Mouse (Mus musculus) liver, embryonic 13.5 days (tissue): ENCODE measurements at regions not wholly inside any gene's neighbourhood (a gene's known extent, or its start where the extent isn't known, plus 50 kb on each side); places are given as distances from the start of the nearest gene placed in this dataset.

ENCODE experiments used
- ATAC-seq: fragments of 200-750 bp; cut with Nextera tagmentation; 2 replicates; pipeline ENCODE4 v1.8.0; 2017; ENCODE audit warnings: low read depth, mild to moderate bottlenecking, moderate number of reproducible peaks, moderate library complexity
- DNase-seq: peaks from one replicate; pipeline ENCODE4 v3.0.0; 2022
- H3K27ac ChIP-seq: fragments of 300-500 bp; sonication (generic); 2 replicates; pipeline ENCODE4 v1.5.1; 2015; ENCODE audit warnings: moderate library complexity, mild to moderate bottlenecking, inconsistent platforms
- H3K27me3 ChIP-seq: fragments of 300-500 bp; sonication (generic); 2 replicates; pipeline ENCODE4 v1.6.1; 2015; ENCODE audit warnings: mild to moderate bottlenecking, inconsistent platforms
- H3K36me3 ChIP-seq: fragments of 300-500 bp; sonication (generic); 2 replicates; pipeline ENCODE4 v1.6.1; 2015; ENCODE audit warnings: mild to moderate bottlenecking, inconsistent platforms
- H3K4me1 ChIP-seq: fragments of 300-500 bp; sonication (generic); replicated peaks from 2 replicates; pipeline ENCODE4 v1.6.1; 2015; ENCODE audit warnings: inconsistent platforms
- H3K4me2 ChIP-seq: fragments of 300-500 bp; sonication (generic); 2 replicates; pipeline ENCODE4 v1.6.1; 2015; ENCODE audit warnings: inconsistent platforms, mild to moderate bottlenecking, moderate library complexity
- H3K4me3 ChIP-seq: fragments of 300-500 bp; sonication (generic); replicated peaks from 2 replicates; pipeline ENCODE4 v1.5.1; 2015; ENCODE audit warnings: mild to moderate bottlenecking, inconsistent platforms
- H3K9ac ChIP-seq: fragments of 300-500 bp; sonication (generic); 2 replicates; pipeline ENCODE4 v1.6.1; 2015; ENCODE audit warnings: mild to moderate bottlenecking, inconsistent platforms
- H3K9me3 ChIP-seq: fragments of 300-500 bp; sonication (generic); replicated peaks from 2 replicates; pipeline ENCODE4 v1.6.1; 2016; ENCODE audit warnings: inconsistent platforms
- WGBS: fragments of 180-500 bp; shearing (Covaris S2); methylation state at CpG from one replicate; pipeline ENCODE4 v1.1.7; 2015; ENCODE audit not compliant: insufficient replicate concordance; 5-methylcytosine and 5-hydroxymethylcytosine counted together

GRCm38 (mm10) chr1:169313241-169313640 is 218.0 kb downstream of the Nuf2 start:
- 72% methylated on average over 8 of the region's 8 CpGs for WGBS

GRCm38 (mm10) chr1:169283440-169283839 is 247.8 kb downstream of the Nuf2 start:
- H3K9ac ChIP-seq: no peak overlapping the region
- no peaks in the 10 kb centered on the region for H3K9me3 ChIP-seq
- no peak for ATAC-seq
- H3K27ac ChIP-seq: no peak overlapping the region
- H3K27me3 ChIP-seq: no peaks in the 10 kb centered on the region
- H3K36me3 ChIP-seq: no peaks in the 10 kb centered on the region
- no peaks in the 10 kb centered on the region for H3K4me1 ChIP-seq
- no peak for DNase-seq
- WGBS: 83% methylated on average over 5 of the region's 5 CpGs
- no peak overlapping the region for H3K4me2 ChIP-seq
- no peak overlapping the region for H3K4me3 ChIP-seq

More at GRCm38 (mm10) chr1:169313241-169313640, 218.0 kb downstream of the Nuf2 start:
- Histone ChIP-seq H3K27ac (no peak overlapping the region), H3K4me3 (no peak overlapping the region), H3K9me3 (no peaks in the 10 kb centered on the region), H3K36me3 (no peaks in the 10 kb centered on the region), H3K4me1 (no peaks in the 10 kb centered on the region), H3K4me2 (no peak overlapping the region), H3K27me3 (no peaks in the 10 kb centered on the region), H3K9ac (no peak overlapping the region)
- ATAC-seq (no peak), DNase-seq (no peak)

GRCm38 (mm10) chr1:169270750-169271149 is 260.5 kb downstream of the Nuf2 start:
- ATAC-seq: no peak
- 48% methylated on average over 4 of the region's 4 CpGs for WGBS
- Histone ChIP-seq H3K4me2 (no peak overlapping the region), H3K9ac (no peak overlapping the region), H3K4me3 (no peak overlapping the region), H3K4me1 (no peaks in the 10 kb centered on the region), H3K27me3 (no peaks in the 10 kb centered on the region), H3K27ac (no peak overlapping the region), H3K9me3 (no peaks in the 10 kb centered on the region), H3K36me3 (no peaks in the 10 kb centered on the region)
- DNase-seq: no peak

GRCm38 (mm10) chr1:169263984-169264660 is 267.1 kb downstream of the Nuf2 start:
- H3K9ac ChIP-seq: no peak overlapping the region
- WGBS: 51% methylated on average over 5 of the region's 5 CpGs
- H3K4me1 ChIP-seq: no peaks in the 10 kb centered on the region

GRCm38 (mm10) chr1:169254250-169254937 is 276.9 kb downstream of the Nuf2 start:
- no peak for ATAC-seq
- WGBS: 41% methylated on average over 7 of the region's 7 CpGs
- Histone ChIP-seq H3K4me2 (no peak overlapping the region), H3K4me1 (no peaks in the 10 kb centered on the region), H3K9ac (no peak overlapping the region), H3K27ac (no peak overlapping the region), H3K36me3 (no peaks in the 10 kb centered on the region), H3K27me3 (no peaks in the 10 kb centered on the region), H3K4me3 (no peak overlapping the region), H3K9me3 (no peaks in the 10 kb centered on the region)
- DNase-seq: no peak

More at GRCm38 (mm10) chr1:169263984-169264660, 267.1 kb downstream of the Nuf2 start:
- H3K4me3 ChIP-seq: no peak overlapping the region
- no peak for ATAC-seq
- H3K9me3 ChIP-seq: no peaks in the 10 kb centered on the region
- H3K27ac ChIP-seq: no peak overlapping the region
- no peaks in the 10 kb centered on the region for H3K36me3 ChIP-seq
- H3K27me3 ChIP-seq: no peaks in the 10 kb centered on the region
- no peak for DNase-seq
- H3K4me2 ChIP-seq: no peak overlapping the region

GRCm38 (mm10) chr1:169252189-169252588 is 279.1 kb downstream of the Nuf2 start:
- DNase-seq (no peak), ATAC-seq (no peak)
- WGBS: 28% methylated on average over 2 of the region's 2 CpGs
- H3K4me3 ChIP-seq: no peak overlapping the region
- no peaks in the 10 kb centered on the region for H3K27me3 ChIP-seq
- no peaks in the 10 kb centered on the region for H3K9me3 ChIP-seq
- no peak overlapping the region for H3K9ac ChIP-seq
- no peaks in the 10 kb centered on the region for H3K4me1 ChIP-seq
- no peak overlapping the region for H3K27ac ChIP-seq
- H3K4me2 ChIP-seq: no peak overlapping the region
- H3K36me3 ChIP-seq: no peaks in the 10 kb centered on the region

GRCm38 (mm10) chr1:169249021-169249420 is 282.2 kb downstream of the Nuf2 start:
- ATAC-seq: no peak

GRCm38 (mm10) chr1:169240377-169240776 is 290.9 kb downstream of the Nuf2 start:
- DNase-seq: no peak
- no peaks in the 10 kb centered on the region for H3K9me3 ChIP-seq
- H3K4me3 ChIP-seq: no peak overlapping the region
- no peak overlapping the region for H3K27ac ChIP-seq
- no peak for ATAC-seq
- 51% methylated on average over 2 of the region's 2 CpGs for WGBS
- no peaks in the 10 kb centered on the region for H3K4me1 ChIP-seq
- H3K4me2 ChIP-seq: no peak overlapping the region
- H3K27me3 ChIP-seq: no peaks in the 10 kb centered on the region
- no peak overlapping the region for H3K9ac ChIP-seq
- H3K36me3 ChIP-seq: no peaks in the 10 kb centered on the region

More at GRCm38 (mm10) chr1:169249021-169249420, 282.2 kb downstream of the Nuf2 start:
- H3K4me2 ChIP-seq: no peak overlapping the region
- 58% methylated on average over 7 of the region's 7 CpGs for WGBS
- H3K9me3 ChIP-seq: no peaks in the 10 kb centered on the region
- H3K4me3 ChIP-seq: no peak overlapping the region
- H3K9ac ChIP-seq: no peak overlapping the region
- DNase-seq: no peak
- no peaks in the 10 kb centered on the region for H3K27me3 ChIP-seq
- H3K36me3 ChIP-seq: no peaks in the 10 kb centered on the region
- no peak overlapping the region for H3K27ac ChIP-seq
- no peaks in the 10 kb centered on the region for H3K4me1 ChIP-seq

- Histone ChIP-seq H3K4me3 (no peak overlapping the region), H3K4me2 (no peak overlapping the region), H3K9me3 (no peaks in the 10 kb centered on the region), H3K4me1 (no peaks in the 10 kb centered on the region), H3K27ac (no peak overlapping the region), H3K9ac (no peak overlapping the region), H3K36me3 (no peaks in the 10 kb centered on the region), H3K27me3 (no peaks in the 10 kb centered on the region)
- WGBS: 31% methylated on average over 16 of the region's 16 CpGs
- DNase-seq (no peak), ATAC-seq (no peak)
Measured at GRCm38 (mm10) chr1:169238671-169239090, 292.6 kb downstream of the Nuf2 start.

GRCm38 (mm10) chr1:169235276-169235681 is 296.0 kb downstream of the Nuf2 start:
- no peak overlapping the region for H3K4me2 ChIP-seq
- no peak overlapping the region for H3K27ac ChIP-seq
- no peaks in the 10 kb centered on the region for H3K9me3 ChIP-seq
- no peak for DNase-seq
- no peaks in the 10 kb centered on the region for H3K4me1 ChIP-seq
- no peaks in the 10 kb centered on the region for H3K36me3 ChIP-seq
- H3K4me3 ChIP-seq: no peak overlapping the region
- 30% methylated on average over 2 of the region's 2 CpGs for WGBS
- no peak overlapping the region for H3K9ac ChIP-seq
- no peaks in the 10 kb centered on the region for H3K27me3 ChIP-seq
- ATAC-seq: no peak

- WGBS: 71% methylated on average over 3 of the region's 3 CpGs
- no peak overlapping the region for H3K27ac ChIP-seq
- DNase-seq: no peak
Measured at GRCm38 (mm10) chr1:169233368-169233767, 297.9 kb downstream of the Nuf2 start.

GRCm38 (mm10) chr1:169230097-169230496 is 301.2 kb downstream of the Nuf2 start:
- DNase-seq (no peak), ATAC-seq (no peak)
- no peaks in the 10 kb centered on the region for H3K36me3 ChIP-seq
- H3K4me1 ChIP-seq: no peaks in the 10 kb centered on the region
- H3K27me3 ChIP-seq: no peaks in the 10 kb centered on the region
- H3K4me2 ChIP-seq: no peak overlapping the region
- H3K27ac ChIP-seq: no peak overlapping the region
- no peak overlapping the region for H3K9ac ChIP-seq
- H3K9me3 ChIP-seq: no peaks in the 10 kb centered on the region
- 51% methylated on average over 4 of the region's 4 CpGs for WGBS
- H3K4me3 ChIP-seq: no peak overlapping the region

More at GRCm38 (mm10) chr1:169233368-169233767, 297.9 kb downstream of the Nuf2 start:
- H3K4me1 ChIP-seq: no peaks in the 10 kb centered on the region
- H3K9me3 ChIP-seq: no peaks in the 10 kb centered on the region
- H3K27me3 ChIP-seq: no peaks in the 10 kb centered on the region
- no peak overlapping the region for H3K4me3 ChIP-seq
- no peak overlapping the region for H3K9ac ChIP-seq
- H3K36me3 ChIP-seq: no peaks in the 10 kb centered on the region
- ATAC-seq: no peak
- H3K4me2 ChIP-seq: no peak overlapping the region
